Mouse (Mus musculus) NIH3T3 (cell line): ENCODE results near the gene Sbp.
"Not testable (repeated sequence)": the region's sequence is repeated elsewhere in the genome, so short reads cannot be mapped to it uniquely, and the experiment has no call there.

Source experiments
- DNase-seq: peaks from one replicate; pipeline ENCODE4 v3.0.0-alpha.2; 2012; ENCODE audit warnings: low read depth

Sbp gene

DNA sequence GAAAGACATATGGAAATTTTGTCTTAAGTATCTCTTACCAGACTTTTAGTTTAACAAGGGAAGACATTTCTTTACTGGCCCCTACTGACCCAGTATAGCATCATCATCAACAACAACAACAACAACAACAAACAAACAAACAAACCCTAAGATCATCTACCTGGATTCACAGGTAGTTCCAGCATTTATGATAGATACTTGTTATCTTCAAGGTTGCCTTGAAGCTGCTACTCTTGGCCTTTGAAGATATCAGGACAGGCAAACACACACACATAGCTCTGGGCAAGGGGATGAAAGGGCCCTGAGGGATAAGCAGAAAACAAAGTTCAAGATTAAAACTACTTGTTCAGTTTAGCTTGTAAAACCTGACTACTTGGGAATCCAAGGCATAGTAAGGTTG lies at the start of gene Sbp:
TSS of gene Sbp (plus strand) at position 301 of the 400 bp plus-strand sequence.
- no peak for DNase-seq

DNA sequence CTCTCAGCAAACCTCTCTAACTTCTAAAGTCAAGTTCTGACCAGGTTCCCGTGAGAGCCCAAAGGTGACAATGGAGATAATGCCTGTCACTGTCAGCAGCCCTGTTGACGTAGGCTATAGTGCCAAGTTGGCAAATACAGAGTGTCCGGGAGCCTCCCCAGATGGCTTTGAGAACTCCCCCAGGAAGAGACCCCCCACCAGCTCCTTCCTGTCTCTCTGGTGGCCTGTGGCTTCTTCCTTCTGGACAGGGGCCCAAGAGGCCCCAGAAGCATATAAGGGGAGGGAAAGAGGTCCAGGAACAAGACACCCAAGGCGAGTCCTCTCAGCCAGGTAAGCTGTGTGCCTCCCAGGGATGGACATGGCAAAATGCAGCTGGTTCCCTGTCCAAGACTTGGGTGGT lies 24.3 kb upstream of the Sbp start, which contains the start of gene Dcpp3:
TSS of gene Dcpp3 (plus strand) at position 301 of the 400 bp plus-strand sequence.
- DNase-seq, result not testable (repeated sequence)

DNA sequence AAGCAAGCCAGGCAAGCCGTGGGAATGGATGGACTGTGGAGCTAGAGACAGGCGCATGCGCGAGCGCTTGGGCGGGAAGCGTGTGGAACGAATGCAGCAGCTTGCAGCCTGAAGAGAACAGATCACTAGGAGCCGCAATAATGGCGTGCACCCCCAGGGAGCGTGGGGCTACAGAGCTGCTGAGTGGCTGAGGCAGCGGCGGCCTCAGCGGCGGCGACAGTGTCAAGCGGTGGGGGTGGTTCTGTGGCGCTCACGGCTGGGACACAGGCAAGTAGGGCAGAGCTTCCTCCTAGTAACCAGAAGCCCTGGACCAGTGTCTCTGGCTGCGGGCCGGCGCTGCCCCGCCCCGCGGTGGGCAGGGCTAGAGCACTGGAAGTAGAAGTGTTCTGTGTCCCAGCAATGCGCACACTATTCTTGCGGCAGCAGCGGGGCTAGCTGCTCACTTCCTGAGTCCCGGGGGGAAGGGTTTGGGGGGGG lies 16.9 kb upstream of the Sbp start:
- DNase-seq, result peak; percentile 94

DNA sequence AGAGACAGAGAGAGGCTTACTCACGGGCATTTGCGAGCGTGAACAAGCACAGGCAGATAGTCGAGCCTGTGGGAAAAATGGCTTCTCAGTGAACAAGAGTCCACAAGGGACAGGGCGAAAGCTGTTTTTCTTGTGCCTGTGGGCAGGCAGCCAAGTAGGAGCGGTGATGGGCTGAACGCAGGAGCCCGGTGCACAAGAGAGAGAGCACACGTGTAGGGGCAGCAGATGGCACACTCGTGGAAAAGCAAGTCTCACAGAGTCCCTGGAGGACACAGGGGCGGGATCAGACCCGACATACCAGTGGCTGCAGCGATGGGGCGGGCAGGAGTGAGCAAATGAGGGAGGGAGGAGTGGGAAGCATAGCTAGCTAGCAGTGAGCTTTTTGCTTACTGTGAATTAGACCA lies 16.4 kb upstream of the Sbp start:
- peak; percentile 77 for DNase-seq

DNA sequence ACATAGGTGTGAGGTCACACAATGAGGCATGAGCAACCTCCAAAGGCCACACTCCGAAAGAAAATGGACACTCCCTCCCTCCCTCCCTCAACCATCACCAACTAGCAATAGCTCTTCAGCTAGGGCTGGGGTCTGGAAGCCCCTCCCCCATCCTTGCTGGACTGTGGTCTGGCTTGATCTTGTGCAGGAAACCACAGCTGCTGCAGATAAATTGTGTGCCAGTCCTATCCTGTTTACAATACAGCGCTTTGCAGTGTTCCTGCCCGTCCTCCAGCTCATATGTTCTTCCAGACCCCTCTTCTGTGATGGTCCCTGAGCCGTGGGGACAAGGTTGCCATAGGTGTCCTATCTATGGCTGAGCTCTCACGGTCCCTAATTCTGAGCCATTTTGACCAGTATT lies 10.3 kb upstream of the Sbp start:
- DNase-seq, result no peak

DNA sequence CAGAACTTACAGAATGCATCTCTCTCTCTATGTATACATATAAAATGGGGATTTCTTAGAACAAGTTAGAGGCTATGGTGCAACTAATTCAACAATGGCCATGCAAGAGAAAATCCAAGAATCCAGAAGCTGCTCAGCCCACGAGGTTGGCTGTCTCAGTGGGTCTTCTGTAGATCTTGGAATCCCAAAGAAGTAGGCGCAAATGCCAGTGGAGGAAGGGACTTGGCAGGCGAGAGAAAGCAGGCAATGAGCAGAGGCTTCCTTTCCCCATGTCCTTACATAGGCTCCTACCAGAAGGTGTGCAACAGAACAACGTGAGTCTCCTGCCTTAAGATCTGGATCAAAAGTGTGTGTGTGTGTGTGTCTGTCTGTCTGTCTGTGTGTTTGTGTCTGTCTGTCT lies 6.0 kb downstream of the Sbp start:
- DNase-seq, result not testable (repeated sequence)

DNA sequence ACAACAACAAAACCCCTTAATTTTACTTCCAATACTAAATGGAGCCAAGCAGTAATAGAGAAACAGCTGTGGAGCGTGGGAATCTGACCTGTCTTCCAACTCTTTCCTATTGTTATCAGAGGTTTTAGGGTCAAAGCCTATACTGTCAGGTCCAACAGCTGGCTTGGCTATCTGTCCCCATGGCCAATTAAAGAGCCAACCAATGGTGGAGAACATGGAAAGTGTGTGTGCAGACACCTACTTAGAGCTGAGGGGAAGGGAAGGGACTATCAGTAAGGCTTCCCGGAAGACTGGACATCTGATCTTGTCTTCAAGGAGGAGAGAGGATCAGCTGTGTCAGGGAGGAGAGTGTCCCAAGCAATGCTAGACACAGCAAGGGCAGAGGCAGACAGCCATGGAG lies 7.6 kb downstream of the Sbp start:
- no peak for DNase-seq

DNA sequence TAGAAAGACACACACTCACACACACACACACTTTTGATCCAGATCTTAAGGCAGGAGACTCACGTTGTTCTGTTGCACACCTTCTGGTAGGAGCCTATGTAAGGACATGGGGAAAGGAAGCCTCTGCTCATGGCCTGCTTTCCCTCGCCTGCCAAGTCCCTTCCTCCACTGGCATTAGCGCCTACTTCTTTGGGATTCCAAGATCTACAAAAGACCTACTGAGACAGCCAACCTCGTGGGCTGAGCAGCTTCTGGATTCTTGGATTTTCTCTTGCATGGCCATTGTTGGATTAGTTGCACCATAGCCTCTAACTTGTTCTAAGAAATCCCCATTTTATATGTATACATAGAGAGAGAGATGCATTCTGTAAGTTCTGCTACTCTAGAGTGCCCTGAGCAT lies 9.4 kb downstream of the Sbp start:
- not testable (repeated sequence) for DNase-seq

DNA sequence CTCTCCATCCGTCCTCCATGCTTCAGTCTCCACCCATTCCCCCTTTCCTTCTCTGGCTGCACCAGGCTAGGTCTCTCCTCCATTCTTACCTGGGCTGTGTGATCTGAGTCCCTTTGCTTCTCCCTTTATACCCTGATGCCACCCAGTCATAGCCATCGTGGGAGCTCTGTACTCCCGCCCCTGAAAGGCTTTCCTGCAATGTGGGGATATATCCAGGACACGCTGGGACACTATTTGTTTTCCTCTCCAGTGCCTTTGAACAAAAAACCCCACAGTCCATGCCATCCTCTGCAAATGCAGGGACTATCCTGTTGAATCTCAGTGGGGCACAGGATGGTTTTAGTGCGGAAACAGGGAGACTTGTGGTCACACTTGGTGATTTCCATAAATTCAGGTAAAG lies 13.7 kb downstream of the Sbp start, which contains the start of gene Sbpl:
TSS of gene Sbpl (minus strand) at position 101 of the 400 bp plus-strand sequence.
- no peak for DNase-seq

DNA sequence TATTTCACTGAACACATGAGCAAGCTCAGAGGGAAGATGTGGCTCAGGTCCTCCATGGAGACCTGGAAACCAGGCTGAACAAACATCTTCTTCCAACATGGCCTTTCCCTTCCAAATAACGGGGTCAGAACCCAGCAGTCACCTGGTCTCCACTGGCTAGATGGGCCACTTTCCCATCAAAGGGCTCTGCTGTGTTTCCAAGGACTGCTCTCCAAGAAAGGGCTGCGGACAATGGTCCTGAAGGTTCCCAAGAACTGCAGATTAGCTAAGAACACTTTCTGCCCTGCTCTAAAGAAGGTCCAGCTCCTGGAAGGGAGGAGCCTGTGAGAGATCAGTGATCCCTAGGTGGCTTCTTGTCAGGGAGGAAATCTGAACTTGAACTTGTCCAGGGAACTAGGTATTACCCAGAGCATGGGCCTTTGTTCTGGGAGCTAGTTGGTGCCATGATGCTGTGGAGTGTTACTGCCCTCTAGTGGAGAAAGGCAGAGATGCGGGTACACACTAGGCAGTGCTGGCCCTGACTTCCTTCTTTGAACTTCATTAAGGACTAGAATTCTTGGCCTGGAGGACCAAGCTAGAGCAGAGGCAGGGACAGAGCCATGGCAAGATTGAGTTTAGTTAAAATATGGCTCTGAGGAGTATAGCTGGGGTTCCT lies 18.7 kb downstream of the Sbp start:
- DNase-seq, result peak; percentile 92

DNA sequence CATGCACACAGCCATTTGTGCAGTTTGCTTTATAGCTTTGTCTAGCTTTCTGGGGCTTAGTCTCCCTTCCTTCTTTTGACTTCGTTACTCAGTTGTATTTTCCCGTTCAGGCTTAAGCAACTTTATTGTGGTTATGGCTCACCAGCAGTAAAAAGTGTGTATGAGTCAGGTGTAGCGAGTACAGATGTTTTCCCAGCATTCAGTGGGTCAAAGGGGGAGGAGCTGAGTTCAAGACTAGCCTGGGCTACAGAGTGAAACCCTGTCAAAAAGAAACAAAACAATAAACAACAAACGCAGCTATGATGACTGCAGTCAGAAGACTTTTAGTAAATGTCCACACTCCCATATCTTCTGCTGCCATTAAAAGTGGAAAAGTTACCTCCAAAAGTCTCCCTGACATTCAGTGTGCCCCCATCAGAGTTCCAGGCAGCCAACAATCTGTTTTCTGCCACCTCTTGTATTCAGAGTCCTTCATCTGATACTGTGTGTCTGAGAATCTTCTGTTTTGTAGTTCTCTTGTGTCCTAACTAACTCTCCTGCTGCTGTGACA lies 20.2 kb downstream of the Sbp start:
- no peak for DNase-seq

DNA sequence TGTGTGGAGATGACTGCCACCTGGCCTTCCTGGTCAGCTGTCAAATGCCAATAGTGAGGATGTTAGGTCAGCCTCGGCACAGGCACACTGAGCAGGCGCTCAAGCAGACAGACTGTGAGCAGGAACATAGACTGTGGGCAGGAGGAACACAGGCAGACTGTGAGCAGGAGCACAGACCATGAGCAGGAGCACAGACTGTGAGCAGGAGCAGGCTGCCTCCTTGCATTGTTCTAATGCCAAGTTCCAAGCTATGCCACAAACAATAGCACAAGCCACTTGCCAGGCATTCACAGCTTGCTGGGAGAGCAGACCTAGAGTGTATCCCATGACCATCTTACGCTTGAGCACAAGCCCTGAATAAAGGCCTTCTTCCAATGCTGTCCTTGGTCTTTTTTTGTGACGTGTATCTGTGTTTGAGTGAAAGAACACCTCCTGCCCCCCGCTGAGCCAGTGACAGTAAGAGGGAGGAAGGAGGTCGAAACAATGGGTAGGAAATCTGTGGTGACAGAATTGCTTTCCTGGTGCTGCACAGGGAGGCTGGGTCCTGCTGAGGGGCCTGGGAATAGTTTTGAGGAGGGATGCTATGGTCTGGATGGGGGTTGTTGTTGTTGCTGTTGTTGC lies 24.4 kb downstream of the Sbp start:
- DNase-seq, result no peak

DNA sequence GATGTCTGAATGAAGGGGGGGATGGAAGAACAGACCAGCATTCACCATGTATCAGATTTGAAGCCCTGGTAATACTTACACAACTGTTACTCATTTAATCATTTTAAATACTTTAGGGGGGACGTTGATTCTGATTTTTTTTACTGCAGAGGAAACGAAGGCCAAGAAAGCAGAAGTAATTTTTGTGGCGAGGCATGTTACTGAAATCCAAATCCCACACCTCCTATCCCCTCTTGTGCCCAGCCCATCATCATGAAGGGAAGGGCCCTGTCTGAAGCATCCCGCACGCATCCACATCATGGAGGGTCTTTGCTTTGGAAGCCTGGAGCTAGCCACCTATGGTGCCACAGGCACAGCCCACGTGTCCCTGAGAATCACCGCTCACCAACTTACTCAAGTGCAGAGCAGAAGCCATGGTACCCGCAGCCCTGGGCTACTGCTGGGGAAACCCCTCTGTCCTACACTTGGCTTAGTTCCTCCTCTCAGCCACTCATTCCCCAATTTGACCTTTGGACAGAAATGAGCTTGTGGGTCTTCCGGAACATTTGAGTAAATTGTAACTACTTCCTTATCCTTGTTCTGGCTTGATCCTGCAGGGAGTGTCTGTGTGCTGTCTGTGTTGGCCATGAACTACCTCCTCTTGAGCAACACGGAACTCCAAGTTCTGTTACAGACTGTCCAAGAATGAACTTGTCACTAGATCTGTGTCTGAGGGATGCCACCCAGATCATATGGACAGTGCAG lies 25.4 kb downstream of the Sbp start:
- no peak for DNase-seq

DNA sequence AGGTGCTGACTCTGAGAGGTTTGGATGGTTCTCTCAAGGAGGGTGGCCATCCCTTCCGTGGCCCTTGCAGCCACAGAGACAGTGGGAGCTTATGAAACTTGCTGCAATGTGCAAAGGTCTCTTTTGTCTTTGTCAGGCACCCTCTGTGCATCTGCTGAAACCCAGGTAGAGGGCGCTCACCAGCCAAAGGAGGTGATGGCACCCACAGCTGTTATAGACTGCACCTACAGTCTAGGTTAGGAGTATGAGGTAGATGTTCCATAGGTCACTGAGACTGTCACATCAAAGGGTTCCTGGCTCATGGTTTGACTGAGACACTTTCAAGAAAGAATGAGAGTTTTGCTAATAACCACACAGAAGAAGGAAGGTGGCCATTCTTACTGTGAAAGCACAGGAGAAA lies 27.3 kb downstream of the Sbp start:
- peak; percentile 63 for DNase-seq

DNA sequence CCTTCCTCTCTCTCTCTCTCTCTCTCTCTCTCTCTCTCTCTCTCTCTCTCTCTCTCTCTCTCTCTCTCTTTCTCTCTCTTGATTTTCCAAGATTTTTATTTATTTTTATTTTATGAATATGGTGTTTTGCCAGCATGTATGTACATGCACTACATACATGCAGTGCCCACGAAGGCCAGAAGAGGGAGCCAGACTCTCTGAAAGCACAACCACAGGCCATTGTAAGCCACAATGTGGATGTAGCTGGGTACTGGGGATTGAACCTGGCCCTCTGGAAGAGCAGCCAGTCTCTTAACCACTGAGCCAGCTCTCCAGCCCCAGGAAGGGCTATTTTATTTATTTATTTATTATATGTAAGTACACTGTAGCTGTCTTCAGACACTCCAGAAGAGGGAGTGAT lies 27.8 kb downstream of the Sbp start:
- peak; percentile 93 for DNase-seq

DNA sequence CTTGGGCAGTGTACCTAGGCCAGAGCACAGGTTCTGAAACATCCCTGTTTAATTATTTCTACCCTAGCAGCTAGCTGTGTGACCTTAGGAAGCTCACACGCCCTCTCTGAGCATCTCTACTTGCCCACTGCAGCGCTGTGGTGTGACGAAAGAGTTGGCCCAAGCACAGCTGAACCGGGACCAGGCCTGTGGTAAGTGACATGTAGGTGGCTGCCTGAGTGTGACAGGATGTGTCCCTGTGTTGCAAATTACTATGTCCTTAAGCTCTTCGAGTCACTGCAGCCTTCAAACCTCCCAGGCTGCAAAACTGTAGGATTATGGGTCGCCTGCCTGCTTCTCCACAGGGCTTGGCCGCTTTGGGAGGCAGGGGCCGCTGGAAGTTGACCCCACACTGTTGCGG lies 29.8 kb downstream of the Sbp start:
- DNase-seq, result no peak

DNA sequence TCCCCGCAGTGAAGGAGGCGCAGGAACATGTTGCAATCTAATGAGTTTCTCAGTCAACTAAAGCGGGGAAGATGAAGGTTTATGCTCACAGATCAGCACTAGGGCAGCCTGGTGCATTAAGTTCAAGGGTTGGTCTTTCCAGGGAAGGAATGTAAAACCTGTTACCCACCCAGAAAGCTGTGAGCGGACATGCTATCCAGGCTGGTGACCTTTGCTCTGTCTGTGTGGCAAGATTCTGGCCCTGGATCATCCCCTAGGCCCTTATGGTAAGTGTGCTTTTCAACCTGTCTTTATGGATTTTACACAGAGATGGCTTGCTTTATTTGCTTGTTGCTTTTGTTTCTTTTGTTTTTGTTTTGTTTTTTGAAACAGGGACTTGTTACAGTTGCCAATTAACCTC lies 35.2 kb downstream of the Sbp start:
- no peak for DNase-seq

DNA sequence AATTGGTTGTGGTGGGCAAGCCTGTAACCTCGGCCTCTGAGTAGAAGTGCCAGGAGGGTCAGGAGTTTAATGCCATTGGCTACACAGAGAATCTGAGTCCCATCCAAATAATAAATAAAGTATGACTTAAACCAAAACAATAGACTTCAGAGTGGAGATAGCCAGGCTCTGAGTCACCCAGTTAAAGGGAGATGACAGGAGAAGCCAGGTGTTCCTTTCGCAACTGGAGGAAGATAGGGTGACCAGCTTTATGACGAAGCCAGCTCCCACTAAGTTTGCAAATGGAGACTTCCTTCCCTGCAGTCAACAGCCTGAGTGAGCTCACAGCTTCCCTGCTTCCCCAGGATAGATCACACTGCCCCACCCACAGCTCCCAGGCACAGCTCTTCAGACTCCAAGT lies 38.0 kb downstream of the Sbp start:
- DNase-seq, result peak; percentile 72

DNA sequence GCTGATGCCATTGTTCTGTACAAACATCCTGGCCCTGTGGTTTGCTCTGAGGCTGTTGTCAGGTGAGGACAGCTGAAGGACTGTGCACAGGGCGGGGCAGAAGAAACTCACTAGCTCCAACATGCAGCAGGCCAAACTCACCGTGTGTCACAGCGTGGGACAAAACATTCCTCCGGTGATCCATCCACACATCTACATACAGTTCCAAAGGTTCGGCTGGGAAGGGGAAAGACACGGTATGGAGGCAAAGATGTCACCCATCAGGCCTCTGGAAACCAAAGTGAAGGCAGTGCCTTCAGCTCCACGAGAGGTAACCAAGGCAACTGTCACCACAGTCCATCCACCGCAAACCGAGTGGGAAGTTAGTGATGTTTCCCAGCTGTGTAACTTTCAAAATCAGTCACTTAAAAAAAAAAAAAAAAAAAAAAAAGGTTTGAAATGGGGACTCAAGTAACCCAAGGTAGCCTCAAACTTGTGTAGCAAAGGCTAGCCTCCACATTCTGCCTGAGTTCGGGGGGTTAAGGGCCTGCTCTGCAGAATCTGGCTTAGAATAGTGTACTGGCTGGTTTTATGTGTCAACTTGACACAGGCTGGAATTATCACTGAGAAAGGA lies 38.9 kb downstream of the Sbp start, which contains the start of gene Prss30:
TSS of gene Prss30 (minus strand) at position 270 of the 613 bp plus-strand sequence.
- DNase-seq, result no peak

DNA sequence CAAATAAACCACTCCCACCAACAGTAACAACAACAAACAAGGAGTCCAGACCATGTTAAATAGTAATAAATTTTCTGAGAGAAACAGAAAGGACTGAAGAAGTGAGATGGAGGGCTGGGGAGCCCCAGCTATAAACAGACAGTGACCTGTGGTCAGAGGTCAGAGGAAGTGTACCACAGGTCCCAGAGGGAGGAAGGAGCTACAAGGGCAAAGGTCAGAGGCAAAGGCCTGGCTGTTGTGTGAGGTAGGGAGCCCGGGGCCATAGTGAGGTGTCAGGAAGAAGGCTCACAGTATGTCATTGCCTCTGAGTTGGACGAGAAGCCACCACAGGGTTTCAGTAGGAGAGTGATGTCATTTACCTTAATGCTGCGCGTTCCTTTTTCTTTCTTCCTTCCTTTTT lies 41.4 kb downstream of the Sbp start:
- DNase-seq, result no peak

DNA sequence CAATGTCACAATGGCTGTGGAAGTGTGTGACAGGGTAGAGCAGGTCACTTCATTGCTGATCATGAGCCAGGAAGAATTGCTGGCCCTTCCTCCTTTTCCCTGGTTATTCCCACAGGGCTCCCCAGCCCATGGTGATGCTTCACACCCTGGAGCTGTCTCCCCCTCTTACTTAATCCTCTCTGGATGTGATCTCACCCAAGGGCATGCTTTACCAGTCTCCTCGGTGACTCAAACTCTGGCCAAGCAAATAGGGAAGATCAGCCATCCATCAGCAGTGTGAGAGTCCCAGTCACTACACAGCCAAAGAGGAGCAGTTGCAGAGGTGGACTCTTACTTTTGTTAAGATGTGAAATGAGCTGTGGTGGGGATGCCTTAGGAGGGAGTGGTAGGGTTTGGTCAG lies 43.5 kb downstream of the Sbp start:
- peak; percentile 40 for DNase-seq

DNA sequence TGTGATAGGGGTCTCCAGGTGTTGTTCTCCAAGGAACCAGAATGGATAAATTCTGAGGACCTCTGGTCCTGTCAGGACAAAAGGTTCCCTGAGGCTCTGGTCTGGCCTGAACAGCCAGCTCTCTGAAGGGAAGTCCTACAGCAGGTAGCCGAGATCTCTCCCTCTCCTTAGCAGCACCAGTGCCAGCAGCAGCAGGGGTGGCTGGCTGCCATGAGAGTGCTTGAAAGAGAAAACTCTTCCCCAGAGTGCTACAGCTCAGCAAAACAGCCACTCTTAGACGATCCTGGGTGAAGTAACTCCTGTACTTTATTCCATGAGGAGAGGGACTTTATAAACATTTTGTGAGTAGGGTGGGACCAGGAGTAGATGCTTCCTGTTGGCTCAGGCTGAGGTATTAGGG lies 48.3 kb downstream of the Sbp start:
- DNase-seq, result peak; percentile 50
